Mouse (Mus musculus): ENCODE measurements at regions not wholly inside any gene's neighbourhood (a gene's known extent, or its start where the extent isn't known, plus 50 kb on each side); places are given as distances from the start of the nearest gene placed in this dataset.
A peak's percentile ranks its signal among the peaks of the same experiment; 100 is the strongest.
"Not testable (repeated sequence)": the region's sequence is repeated elsewhere in the genome, so short reads cannot be mapped to it uniquely, and the experiment has no call there.

DNA sequence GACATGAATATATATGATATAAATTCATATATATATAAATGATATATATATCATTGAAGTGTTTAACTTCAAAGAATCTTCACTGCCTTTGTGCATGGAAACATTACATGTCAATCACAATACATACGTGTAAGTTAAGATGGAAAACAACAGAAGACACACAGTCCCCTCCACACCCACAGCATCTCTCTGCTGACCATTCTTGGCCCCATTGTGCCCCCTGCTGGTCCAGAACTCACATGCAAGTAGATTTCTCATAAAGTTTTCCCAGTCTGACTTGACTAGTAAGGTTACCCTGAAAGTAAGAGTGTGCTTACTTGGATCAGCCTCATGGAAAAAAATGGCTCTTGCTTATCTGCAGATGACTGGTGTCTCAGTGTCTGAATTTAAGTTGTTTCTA, 926.3 kb upstream of the Zfp386 start:
- peak; percentile 41 for DNase-seq (ENCODE audit: low read depth)

DNA sequence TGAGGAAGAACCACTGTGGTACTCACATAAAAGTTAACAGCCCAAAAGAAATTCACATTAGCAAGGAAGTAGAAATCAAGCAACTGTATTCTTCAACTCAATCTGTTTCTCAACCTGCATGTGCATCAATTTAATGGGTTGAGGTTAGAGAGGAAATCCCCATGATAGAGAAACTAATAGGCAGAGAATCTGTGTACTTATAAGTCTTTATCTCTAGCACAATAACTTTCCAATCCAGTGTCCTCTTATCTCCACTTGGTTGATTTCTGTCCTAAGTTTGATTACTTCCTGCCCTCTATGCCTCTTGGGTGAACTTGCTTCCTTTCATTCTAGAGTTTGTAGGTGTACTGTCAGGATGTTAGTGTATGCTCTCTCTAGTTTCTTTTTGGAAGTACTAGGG, 925.6 kb upstream of the Zfp386 start:
- peak; percentile 26 for DNase-seq (ENCODE audit: low read depth)

DNA sequence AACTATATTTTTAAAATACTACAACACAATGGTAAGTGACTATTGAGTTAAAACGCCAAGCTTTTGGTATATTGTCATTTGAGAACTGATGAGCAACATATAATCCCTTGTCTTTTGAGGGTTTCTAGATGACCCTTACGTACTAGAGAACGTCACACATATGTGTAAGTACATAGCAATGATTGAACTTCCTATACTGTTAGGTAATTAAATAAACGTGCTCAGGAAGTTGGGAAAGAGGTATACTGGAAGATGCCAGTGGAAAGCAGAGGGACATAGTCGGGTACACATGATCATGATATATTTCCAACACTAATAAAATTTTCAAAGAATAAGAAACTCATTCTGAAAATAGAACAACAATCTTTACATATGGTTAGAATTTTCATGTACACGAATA, 914.6 kb upstream of the Zfp386 start:
- not testable (repeated sequence) for DNase-seq (ENCODE audit: low read depth)

DNA sequence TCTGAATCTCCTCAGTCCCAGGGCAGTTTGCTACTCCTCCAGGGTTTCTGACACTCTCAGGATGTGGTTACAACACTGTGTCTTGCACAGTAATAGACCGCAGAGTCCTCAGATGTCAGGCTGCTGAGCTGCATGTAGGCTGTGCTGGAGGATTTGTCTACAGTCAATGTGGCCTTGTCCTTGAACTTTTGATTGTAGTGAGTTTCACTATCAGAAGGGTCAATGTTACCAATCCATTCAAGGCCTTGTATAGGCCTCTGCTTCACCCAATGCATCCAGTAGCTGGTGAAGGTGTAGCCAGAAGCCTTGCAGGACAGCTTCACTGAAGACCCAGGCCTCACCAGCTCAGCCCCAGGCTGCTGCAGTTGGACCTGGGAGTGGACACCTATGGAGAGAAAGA, 902.1 kb upstream of the Zfp386 start:
- peak; percentile 25 for DNase-seq (ENCODE audit: low read depth)

DNA sequence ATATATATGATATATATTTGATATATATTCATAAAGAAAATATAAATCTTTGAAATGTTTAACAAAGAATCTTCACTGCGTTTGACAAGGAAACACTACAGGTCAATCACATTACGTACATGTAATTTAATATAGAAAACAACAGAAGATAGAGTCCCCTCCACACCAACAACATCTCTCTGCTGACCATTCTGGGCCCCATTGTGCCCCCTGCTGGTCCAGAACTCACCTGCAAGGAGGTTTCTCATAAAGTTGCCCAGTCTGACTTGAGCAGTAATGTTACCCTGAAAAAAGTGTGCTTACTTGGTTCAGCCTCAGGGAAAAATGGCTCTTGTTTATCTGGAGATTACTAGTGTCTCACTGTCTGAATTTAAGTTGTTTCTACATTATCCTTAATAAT, 901.1 kb upstream of the Zfp386 start:
- peak; percentile 41 for DNase-seq (ENCODE audit: low read depth)

DNA sequence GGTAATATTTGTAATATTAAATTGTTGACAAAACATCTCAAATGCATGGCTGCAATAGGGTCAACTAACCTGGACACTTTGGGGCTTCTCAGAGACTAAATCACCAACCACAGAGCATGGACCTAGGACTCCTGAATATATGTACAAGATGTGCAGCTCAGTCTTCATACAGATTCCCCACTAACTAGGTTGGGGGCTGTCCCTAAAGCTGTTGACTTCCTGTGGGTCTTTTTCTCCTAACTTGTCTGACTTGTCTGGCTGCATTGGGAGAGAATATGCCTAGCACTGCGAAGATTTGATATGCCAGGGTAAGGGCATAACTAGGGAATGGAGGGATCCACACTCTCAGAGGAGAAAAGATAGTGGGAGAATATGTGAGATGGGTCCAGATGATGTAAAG, 895.6 kb upstream of the Zfp386 start:
- DNase-seq (ENCODE audit: low read depth): not testable (repeated sequence)

DNA sequence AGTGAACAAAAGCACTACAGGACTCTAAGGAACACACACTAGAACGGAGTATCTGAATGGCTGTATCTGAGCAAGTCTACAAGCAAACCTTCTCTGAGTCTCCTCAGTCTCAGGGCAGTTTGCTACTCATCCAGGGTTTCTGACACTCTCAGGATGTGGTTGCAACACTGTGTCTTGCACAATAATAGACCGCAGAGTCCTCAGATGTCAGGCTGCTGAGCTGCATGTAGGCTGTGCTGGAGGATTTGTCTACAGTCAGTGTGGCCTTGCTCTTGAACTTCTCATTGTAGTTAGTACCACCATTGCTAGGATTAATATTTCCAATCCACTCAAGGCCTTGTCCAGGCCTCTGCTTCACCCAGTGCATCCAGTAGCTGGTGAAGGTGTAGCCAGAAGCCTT, 889.3 kb upstream of the Zfp386 start:
- DNase-seq (ENCODE audit: low read depth): peak; percentile 11

DNA sequence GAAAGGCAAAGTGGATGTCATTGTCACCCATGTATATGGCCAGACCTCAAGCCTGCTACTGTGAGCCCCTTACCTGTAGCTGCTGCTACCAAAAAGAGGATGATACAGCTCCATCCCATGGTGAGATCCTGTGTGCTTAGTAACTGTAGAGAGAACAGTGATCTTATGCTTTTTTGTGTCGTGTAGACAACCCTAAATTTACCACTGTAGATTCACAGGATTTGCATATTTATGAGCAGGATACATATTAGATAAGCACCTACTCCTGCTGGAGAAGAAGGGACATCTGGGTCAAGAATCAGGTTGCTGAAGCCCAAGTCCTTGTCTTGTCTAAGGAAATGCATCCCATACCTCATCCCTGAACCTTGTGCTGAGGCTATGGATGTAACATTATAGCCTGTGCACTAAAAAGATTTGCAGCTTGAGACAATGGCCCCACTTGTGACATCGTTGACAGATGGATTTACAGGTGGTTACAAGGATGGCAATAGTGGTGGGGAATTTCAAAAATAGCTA, 888.7 kb upstream of the Zfp386 start:
- DNase-seq (ENCODE audit: low read depth): not testable (repeated sequence)

DNA sequence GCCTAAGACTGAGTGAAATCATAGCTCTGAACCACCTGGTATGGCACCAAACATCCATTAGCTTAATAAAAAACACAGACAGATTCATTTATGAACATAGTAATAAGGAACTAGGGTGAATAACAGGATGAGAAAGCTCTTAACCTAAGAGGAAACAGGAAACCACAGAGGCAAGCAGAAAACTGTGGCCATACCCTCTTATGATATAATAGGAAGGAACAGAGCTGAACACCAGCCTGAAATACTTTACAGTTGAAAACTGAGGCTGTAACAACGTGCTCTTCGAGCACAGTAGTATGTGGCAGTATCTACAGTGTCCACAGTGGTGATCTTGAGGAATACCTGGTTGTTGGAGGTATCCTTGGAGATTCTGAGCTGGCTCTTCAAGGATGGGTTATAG, 882.0 kb upstream of the Zfp386 start:
- DNase-seq (ENCODE audit: low read depth): peak; percentile 56

DNA sequence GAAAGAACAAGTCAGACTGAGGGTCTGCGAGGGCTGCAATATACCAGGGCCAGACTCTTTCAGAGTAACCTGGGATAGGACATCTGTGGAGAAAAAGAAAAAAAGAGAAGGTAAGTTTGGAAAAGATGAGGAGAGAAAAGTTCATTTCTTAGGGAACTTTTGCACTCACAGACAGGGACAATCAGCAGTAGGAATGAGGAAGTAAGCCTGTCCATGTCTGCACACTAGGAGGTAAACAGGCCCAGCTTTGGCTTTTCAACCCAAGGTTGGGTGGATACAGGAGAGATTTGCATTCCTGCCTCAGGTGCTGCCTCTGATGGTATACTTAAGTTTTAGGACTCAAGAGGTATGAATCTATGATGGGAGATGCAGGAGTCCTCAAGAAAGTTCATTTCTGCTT, 881.5 kb upstream of the Zfp386 start:
- not testable (repeated sequence) for DNase-seq (ENCODE audit: low read depth)

DNA sequence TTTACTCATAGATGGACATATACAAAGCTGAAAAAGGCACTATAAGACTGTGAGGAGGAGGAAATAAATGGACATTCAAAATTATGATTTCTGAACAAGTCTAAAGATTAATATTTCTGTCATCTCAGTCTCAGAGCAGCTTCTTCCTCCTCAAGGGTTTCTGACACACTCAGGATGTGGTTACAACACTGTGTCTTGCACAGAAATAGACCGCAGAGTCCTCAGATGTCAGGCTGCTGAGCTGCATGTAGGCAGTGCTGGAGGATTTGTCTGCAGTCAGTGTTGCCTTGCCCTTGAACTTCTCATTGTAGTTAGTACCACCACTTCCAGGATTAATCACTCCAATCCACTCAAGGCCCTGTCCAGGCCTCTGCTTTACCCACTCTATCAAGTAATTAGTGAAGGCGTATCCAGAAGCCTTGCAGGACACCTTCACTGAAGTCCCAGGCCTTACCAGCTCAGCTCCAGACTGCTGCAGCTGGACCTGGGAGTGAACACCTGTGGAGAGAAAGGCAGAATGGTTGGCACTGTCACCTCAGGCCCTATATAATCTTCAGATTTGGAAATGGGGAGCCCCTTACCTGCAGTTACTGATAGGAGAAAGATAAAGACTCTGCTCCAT, 853.9 kb upstream of the Zfp386 start:
- DNase-seq (ENCODE audit: low read depth): peak; percentile 68

DNA sequence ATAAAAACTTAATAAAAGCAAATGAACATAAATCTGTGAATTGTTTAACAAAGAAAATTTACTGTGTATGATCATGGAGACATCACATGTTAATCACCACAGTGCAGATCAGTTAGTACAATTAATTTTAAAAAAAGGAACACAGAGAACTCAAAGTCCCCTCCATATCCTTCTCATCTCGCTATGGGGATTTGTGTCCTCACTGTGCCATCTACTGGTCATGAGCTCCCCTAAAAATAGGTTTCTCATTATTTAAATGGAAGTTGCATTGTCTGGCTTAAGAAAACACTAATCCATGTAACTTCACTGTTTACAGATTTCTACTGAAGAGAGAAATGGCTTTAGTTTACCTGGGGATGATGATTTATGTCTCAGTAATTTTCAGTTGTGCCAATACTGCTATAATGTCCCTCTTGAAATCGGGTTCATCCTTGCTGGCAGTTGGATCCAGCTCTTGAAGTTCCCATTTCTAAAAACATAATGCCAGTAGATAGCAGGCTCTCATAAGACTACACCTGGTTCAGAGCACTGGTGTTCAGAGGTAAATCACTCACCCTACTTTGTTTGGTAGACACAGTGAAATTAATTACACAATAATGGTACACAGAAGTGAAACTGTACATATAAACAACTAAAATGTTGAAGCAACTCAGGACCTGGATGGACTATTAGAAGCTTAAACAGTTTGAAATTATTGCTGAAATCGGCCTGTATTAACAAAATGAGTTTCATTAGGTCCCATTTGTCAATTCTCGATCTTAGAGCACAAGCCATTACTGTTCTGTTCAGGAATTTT, 850.0 kb upstream of the Zfp386 start:
- DNase-seq (ENCODE audit: low read depth): peak; percentile 38

DNA sequence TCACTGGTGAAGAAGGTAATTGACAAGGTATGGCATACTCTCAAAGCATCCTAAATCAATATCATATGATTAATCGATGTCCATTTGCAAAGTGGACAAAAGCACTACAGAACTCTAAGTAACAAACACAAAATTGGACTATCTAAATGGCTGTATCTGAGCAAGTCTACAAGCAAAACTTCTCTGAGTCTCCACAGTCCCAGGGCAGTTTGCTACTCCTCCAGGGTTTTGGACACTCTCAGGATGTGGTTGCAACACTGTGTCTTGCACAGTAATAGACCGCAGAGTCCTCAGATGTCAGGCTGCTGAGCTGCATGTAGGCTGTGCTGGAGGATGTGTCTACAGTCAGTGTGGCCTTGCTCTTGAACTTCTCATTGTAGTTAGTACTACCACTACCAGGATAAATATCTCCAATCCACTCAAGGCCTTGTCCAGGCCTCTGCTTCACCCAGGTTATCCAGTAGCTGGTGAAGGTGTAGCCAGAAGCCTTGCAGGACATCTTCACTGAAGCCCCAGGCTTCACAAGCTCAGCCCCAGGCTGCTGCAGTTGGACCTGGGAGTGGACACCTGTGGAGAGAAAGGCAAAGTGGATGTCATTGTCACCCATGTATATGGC, 839.6 kb upstream of the Zfp386 start:
- DNase-seq (ENCODE audit: low read depth): not testable (repeated sequence)

DNA sequence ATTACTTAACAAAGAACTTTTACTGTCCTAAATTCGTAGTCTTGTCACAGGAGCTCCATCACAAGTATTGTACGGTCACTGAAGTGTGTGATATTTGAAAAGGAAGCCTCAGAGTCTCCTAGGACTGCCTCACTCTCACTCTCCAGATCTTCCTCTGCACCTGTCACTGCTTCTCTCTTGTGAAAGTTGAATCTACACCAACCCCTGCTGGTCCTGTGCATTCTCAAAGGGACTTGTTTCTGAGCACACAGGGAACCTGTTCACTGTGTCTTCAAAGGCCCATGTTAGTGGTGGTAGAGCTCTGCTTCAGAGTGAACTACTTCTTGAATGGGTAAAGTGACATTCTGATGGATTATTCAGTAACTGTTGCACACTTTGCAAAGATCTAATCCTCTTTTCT, 824.9 kb upstream of the Zfp386 start:
- no peak for DNase-seq (ENCODE audit: low read depth)

DNA sequence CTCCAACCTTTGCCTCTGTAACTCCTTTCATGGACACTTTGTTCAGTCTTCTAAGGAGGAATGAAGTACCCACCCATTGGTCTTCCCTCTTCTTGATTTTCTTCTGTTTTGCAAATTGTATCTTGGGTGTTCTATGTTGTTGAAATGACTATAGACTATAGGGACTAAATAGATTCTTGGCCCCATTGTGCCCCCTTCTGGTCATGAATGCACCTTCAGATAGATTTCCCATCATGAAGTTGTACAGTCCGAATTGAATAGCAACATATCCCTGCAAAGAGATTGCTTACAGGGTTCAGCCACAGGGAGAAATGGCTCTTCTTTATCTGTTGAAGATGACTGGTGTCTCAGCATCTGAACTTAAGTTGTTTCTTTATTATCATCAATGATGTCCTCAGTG, 817.6 kb upstream of the Zfp386 start:
- DNase-seq (ENCODE audit: low read depth): peak; percentile 44

DNA sequence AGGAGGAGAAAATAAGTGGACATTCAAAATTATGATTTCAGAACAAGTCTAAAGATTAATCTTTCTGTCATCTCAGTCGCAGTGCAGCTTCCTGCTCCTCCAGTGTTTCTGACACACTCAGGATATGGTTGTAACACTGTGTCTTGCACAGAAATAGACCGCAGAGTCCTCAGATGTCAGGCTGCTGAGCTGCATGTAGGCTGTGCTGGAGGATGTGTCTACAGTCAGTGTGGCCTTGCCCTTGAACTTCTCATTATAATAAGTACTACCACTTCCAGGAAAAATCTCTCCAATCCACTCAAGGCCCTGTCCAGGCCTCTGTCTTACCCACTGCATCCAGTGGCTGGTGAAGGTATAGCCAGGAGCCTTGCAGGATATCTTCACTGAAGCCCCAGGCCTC, 804.9 kb upstream of the Zfp386 start:
- DNase-seq (ENCODE audit: low read depth): peak; percentile 32

DNA sequence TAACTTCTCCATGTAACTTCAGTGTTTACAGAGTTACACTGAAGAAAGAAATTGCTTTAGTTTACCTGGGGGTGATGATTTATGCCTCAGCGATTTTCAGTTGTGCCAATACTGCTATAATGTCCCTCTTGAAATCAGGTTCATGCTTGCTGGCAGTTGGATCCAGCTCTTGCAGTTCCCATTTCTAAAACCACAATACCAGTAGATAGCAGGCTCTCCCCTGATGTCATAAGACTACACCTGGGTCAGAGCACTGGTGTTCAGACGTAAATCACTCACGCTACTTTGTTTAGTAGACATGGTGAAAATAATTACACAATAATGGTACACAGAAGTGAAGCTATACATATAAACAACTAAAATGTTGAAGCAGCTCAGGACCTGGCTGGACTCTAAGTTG, 800.2 kb upstream of the Zfp386 start:
- not testable (repeated sequence) for DNase-seq (ENCODE audit: low read depth)

DNA sequence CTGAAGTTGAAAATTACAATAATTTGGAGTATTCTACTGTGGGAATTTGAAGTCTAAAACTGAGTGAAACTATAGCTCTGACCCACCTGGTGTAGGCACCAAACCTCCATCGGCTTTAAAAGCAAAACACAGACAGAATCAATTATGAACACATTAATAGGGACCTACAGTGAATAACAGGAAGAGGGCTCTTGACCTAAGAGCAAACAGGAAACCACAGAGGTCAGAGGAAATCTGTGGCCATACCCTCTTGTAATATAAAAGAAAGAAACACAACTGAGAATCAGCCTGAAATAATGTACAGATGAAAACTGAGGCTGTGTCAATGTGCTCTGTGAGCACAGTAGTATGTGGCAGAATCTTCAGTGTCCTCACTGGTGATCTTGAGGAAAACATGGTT, 789.7 kb upstream of the Zfp386 start:
- no peak for DNase-seq (ENCODE audit: low read depth)

DNA sequence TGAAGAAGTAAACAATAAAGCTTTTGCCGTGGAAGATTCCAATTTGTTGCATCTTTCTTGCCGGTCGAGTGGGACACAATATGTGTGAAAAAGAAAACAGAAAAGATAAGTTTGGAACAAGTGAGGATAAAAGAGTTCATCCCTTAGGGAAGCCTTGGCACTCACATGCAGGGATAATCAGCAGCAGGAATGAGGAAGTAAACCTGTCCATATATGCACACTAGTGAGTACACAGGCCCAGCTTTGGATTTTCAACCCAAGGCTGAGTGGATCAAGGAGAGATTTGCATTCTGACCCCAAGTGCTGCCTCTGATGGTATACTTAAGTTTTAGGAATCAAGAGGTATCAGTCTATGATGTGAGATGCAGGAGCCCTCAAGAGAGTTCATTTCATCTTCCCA, 788.8 kb upstream of the Zfp386 start:
- no peak for DNase-seq (ENCODE audit: low read depth)

DNA sequence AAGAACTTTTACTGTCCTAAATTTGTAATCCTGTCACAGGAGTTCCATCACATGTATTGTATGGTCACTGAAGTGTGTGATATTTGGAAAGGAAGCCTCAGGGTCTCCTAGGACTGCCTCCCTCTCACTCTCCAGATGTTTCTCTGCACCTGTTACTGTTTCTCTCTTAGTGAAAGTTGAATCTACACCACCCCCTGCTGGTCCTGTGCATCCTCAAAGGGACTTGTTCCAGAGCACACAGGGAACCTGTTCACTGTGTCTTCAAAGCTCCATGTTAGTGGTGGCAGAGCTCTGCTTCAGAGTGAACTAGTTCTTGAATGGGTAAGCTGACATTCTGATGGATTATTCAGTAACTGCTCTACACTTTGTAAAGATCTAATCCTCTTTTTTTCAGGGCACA, 785.1 kb upstream of the Zfp386 start:
- DNase-seq (ENCODE audit: low read depth): peak; percentile 50

DNA sequence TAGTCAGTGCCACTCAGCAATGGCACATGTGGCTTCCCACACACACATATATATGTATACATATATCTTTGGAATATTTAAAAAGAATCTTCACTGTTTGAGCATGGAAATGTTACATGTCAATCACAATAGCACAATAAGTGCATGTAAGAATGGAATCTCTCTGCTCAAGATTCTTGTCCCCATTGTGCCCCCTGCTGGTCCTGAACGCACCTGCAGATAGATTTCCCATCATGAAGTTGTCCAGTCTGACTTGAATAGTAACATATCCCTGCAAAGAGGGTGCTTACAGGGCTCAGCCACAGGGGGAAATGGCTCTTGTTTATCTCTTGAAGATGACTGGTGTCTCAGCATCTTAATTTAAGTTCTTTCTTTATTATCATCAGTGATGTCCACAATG, 770.8 kb upstream of the Zfp386 start:
- DNase-seq (ENCODE audit: low read depth): not testable (repeated sequence)

DNA sequence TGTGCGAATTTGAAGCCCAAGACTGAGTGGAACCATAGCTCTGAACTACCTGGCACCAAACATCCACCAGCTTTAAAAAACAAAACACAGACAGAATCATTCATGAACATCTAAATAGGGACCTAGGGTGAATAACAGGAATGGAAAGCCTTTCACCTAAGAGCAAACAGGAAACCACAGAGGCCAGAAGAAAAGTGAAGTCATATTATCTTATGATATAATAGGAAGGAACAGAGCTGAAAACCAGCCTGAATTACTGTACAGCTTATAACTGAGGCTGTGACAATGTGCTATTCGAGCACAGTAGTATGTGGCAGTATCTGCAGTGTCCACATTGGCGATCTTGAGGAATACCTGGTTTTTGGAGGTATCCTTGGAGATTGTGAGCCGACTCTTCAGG, 753.8 kb upstream of the Zfp386 start:
- DNase-seq (ENCODE audit: low read depth): peak; percentile 40

DNA sequence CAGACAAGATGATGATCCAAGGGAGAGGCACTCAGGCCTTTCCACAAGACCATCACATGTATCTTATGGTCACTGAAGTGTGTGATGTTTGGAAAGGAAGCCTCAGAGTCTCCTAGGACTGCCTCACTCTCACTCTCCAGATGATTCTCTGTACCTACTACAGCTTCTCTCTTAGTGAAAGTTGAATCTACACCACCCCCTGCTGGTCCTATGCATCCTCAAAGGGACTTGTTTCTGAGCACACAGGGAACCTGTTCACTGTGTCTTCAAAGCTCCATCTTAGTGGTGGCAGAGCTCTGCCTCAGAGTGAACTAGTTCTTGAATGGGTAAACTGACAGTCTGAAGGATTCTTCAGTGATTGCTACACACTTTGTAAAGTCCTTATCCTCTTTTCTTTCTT, 749.5 kb upstream of the Zfp386 start:
- peak; percentile 55 for DNase-seq (ENCODE audit: low read depth)
